ENCODE assay signal across 28 mouse cellular contexts in genomic region chr12:51976531-51976930, GRCm38 (mm10). TPM values are rescaled to one million over a fixed set of nuclear protein-coding genes. Genes with fewer than 3 reads are reported as not detected.
A peak's percentile ranks its signal among the peaks of the same experiment; 100 is the strongest.
DNase-seq lines count a peak whose midpoint lies in the region; ATAC-seq and TF ChIP-seq lines count a peak whose summit lies in the region.
"Had no signal": no experiment of that assay in that cellular context is flagged by ENCODE, and none has a peak within 500 bp of the region (broad histone marks: within the 10 kb centered on the region; RNA-seq: fewer than 3 reads in every experiment).

No protein-coding gene starts in this region.

- TF ChIP-seq EP300 in ES-Bruce4 (IDR thresholded peaks at IDR 0.05; ENCODE audit: insufficient read depth, low read depth, low read length), result no peak

- H3K27me3 ChIP-seq in ES-Bruce4 (ENCODE audit: control insufficient read depth, insufficient read depth, low read length, poor library complexity, severe bottlenecking), result no peaks in the 10 kb centered on the region
- H3K27me3 ChIP-seq: forebrain, embryonic 12.5 days; lung, embryonic 15.5 days; midbrain, embryonic 12.5 days; neural tube, embryonic 12.5 days; Patski had no signal

- DNase-seq in CD4-positive, CD25-positive, alpha-beta regulatory T cell, adult 2 months (ENCODE audit: low read depth, low spot score), result peak; percentile 9
- peak; percentile 92 for DNase-seq in heart, adult 11 months
- no peak for DNase-seq in heart, adult 8-10 months (ENCODE audit: low spot score)
- peak; percentile 40 for DNase-seq in induced T-regulatory cell, adult 2 months (ENCODE audit: low read depth)
- no peak for DNase-seq in thymus, adult 18-20 months
- DNase-seq in left cerebral cortex, adult 8-10 months (ENCODE audit: low spot score in 2 of 2), result no peak
- DNase-seq: adrenal gland, postnatal 25 days; gastrocnemius, postnatal 14 days; heart, postnatal 4 days; lung, postnatal 4 days had no signal

- H3K9me3 ChIP-seq in ES-Bruce4 (replicated peaks; ENCODE audit: control insufficient read depth, insufficient read depth, low read length, poor library complexity, severe bottlenecking), result no peaks in the 10 kb centered on the region
- H3K9me3 ChIP-seq: lung, embryonic 15.5 days; midbrain, embryonic 12.5 days; neural tube, embryonic 12.5 days had no signal

- H3K4me3 ChIP-seq in ES-Bruce4 (ENCODE audit: low read depth, low read length), result peak overlapping the region; percentile 38; the same call in 1 of the 2 replicates
- H3K4me3 ChIP-seq: forebrain, embryonic 12.5 days; lung, embryonic 15.5 days; midbrain, embryonic 12.5 days; neural tube, embryonic 12.5 days had no signal

- H3K4me1 ChIP-seq in ES-Bruce4 (ENCODE audit: control insufficient read depth, insufficient read depth, low read length), result no peaks in the 10 kb centered on the region
- H3K4me1 ChIP-seq: lung, embryonic 15.5 days; midbrain, embryonic 12.5 days; neural tube, embryonic 12.5 days had no signal

- no peak for TF ChIP-seq CTCF in ES-Bruce4 (IDR thresholded peaks at IDR 0.05; ENCODE audit: low read depth, low read length)

- H3K9ac ChIP-seq in ES-Bruce4 (ENCODE audit: low read depth, poor library complexity, severe bottlenecking), result no peak overlapping the region
- H3K9ac ChIP-seq: forebrain, embryonic 12.5 days; liver, embryonic 14.5 days; lung, embryonic 15.5 days; midbrain, embryonic 12.5 days; neural tube, embryonic 12.5 days had no signal

- no peaks in the 10 kb centered on the region for H3K36me3 ChIP-seq in ES-Bruce4 (ENCODE audit: control insufficient read depth, insufficient read depth, low read length, poor library complexity, severe bottlenecking)
- H3K36me3 ChIP-seq: forebrain, embryonic 12.5 days; lung, embryonic 15.5 days; midbrain, embryonic 12.5 days; neural tube, embryonic 12.5 days had no signal

- no peak overlapping the region for H3K27ac ChIP-seq in ES-Bruce4 (ENCODE audit: insufficient read depth, low read length)
- H3K27ac ChIP-seq: forebrain, embryonic 12.5 days; kidney, postnatal 0 days; liver, embryonic 14.5 days; lung, embryonic 15.5 days; midbrain, embryonic 12.5 days; neural tube, embryonic 12.5 days had no signal

- no peak for ATAC-seq in CD4-positive, CD25-positive, alpha-beta regulatory T cell, adult 4 months
- ATAC-seq: hindbrain, embryonic 16.5 days; intestine, postnatal 0 days; Patski had no signal

- TF ChIP-seq POLR2A in ES-Bruce4 (IDR thresholded peaks at IDR 0.05; ENCODE audit: insufficient read depth, low read length), result no peak

RNA-seq across cellular contexts. Expression of gene Heatr5a, which starts 5.4 kb away (rescaled TPM):
- 10 to 100 TPM in 1 of 2 experiments, 1 to 10 TPM in 1; 9.8 to 10.6 TPM for polyA plus RNA-seq in CD4-positive, CD25-positive, alpha-beta regulatory T cell, adult 4 months (2017; shearing (Covaris generic))
- 10 to 100 TPM; 19.0 to 22.5 (median 21.7) TPM for total RNA-seq in heart, adult 8-10 months (2022)
- polyA plus RNA-seq in ES-Bruce4 (2011; ENCODE audit: insufficient read depth, insufficient read length, low read depth, missing spikeins), result 34.2 and 36.3 TPM in 2 replicates
- 1 to 10 TPM; 8.0 to 9.8 (median 9.5) TPM for total RNA-seq in left cerebral cortex, adult 8-10 months (2022)

RNA-seq across cellular contexts. Expression of gene Dtd2, which starts 29.8 kb away (rescaled TPM):
- polyA plus RNA-seq in CD4-positive, CD25-positive, alpha-beta regulatory T cell, adult 4 months (2017; shearing (Covaris generic)), result 10 to 100 TPM; 12.4 to 18.7 TPM
- 1 to 10 TPM; 4.1 to 8.3 (median 5.9) TPM for total RNA-seq in heart, adult 8-10 months (2022)
- 16.6 and 17.5 TPM in 2 replicates for polyA plus RNA-seq in ES-Bruce4 (2011; ENCODE audit: insufficient read depth, insufficient read length, low read depth, missing spikeins)
- 10 to 100 TPM; 10.8 to 11.9 (median 11.6) TPM for total RNA-seq in left cerebral cortex, adult 8-10 months (2022)

RNA-seq across cellular contexts. Expression of gene Gpr33, which starts 51.3 kb away (rescaled TPM):
- polyA plus RNA-seq in CD4-positive, CD25-positive, alpha-beta regulatory T cell, adult 4 months (2017; shearing (Covaris generic)), result not detected
- total RNA-seq in heart, adult 8-10 months (2022), result not detected
- polyA plus RNA-seq in ES-Bruce4 (2011; ENCODE audit: insufficient read depth, insufficient read length, low read depth, missing spikeins), result not detected in 2 replicates
- not detected for total RNA-seq in left cerebral cortex, adult 8-10 months (2022)
- total RNA-seq: adrenal gland, postnatal 25 days; gastrocnemius, postnatal 14 days; heart, postnatal 4 days; layer of hippocampus, postnatal 25 days; left cerebral cortex, postnatal 25 days; monocyte, adult 5-6 weeks had no signal
- polyA plus RNA-seq: cortical plate, adult 2 months; embryonic facial prominence, embryonic 11.5 days; forebrain, embryonic 12.5 days; heart, embryonic 14.5 days; hindbrain, embryonic 16.5 days; intestine, postnatal 0 days; kidney, postnatal 0 days; limb, embryonic 14.5 days; liver, embryonic 14.5 days; lung, embryonic 15.5 days; midbrain, embryonic 12.5 days; neural tube, embryonic 12.5 days; Patski had no signal

Comparison
In these comparisons a context has a peak if more than half of its experiments do, and no peak if none do; other contexts are left out.
1. DNase-seq: peak in CD4-positive, CD25-positive, alpha-beta regulatory T cell, adult 2 months (single experiment), heart, adult 11 months (single experiment) and induced T-regulatory cell, adult 2 months (single experiment); none in heart, adult 8-10 months (single experiment), thymus, adult 18-20 months (0 of 2) and left cerebral cortex, adult 8-10 months (0 of 2).